Comparison of ENCODE assay signal across 7 mouse cellular contexts in the genomic region with DNA sequence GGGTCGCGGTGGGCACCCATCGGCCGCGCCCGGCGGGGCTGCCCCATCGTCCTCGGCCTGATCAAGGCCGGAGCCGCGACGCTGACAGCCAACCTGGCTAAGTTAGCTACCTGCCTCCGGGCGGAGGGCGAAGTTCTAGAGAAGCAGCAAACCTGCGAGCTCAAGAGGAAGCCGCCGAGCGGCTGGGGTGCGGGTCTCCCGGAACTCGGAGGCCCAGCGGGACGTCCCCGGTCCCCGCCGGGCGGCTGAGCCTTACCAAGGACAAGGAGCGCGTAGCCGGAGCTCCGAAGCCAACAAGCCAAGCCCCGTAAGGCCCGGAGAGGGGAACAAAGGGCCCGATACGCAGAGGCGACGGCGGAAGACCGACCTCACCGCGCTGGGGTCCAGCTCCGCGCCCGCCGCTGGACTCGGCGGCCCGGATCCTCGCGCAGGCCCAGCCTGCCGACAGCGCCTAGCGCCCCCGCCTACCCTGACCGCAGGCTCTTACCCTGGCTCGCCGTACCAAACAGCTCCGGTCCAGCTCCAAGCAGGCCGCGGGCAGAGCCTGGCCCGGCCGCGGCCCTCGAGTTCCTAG. TPM values are rescaled to one million over a fixed set of nuclear protein-coding genes. Genes with fewer than 3 reads are reported as not detected.
DNase-seq lines count a peak whose midpoint lies in the region; ATAC-seq lines count a peak whose summit lies in the region.

No protein-coding gene starts in this region.

- H3K4me2 ChIP-seq in limb, embryonic 13.5 days (replicated peaks): peak overlapping the region; percentile 66
- peak overlapping the region; percentile 66 for H3K4me2 ChIP-seq in midbrain, embryonic 14.5 days (ENCODE audit: low read length)

- H3K9ac ChIP-seq in limb, embryonic 13.5 days: peak overlapping the region; percentile 99
- H3K9ac ChIP-seq in midbrain, embryonic 14.5 days (replicated peaks; ENCODE audit: low read length): peak overlapping the region; percentile 98

- peaks cover 12% of the 10 kb centered on the region for H3K4me1 ChIP-seq in limb, embryonic 13.5 days
- peaks cover 20% of the 10 kb centered on the region for H3K4me1 ChIP-seq in midbrain, embryonic 14.5 days (ENCODE audit: control insufficient read depth, insufficient read depth, low read length)

- 0% methylated on average over 66 of the region's 66 CpGs for WGBS in limb, embryonic 13.5 days
- WGBS in midbrain, embryonic 14.5 days: under 1% methylated on average over 66 of the region's 66 CpGs

- H3K9me3 ChIP-seq in limb, embryonic 13.5 days: no peaks in the 10 kb centered on the region
- H3K9me3 ChIP-seq in midbrain, embryonic 14.5 days (ENCODE audit: control insufficient read depth, low read length): no peaks in the 10 kb centered on the region

- no peak; the same call in 1 of the 2 replicates for ATAC-seq in limb, embryonic 13.5 days (ENCODE audit: low FRiP score, low read depth)
- ATAC-seq in midbrain, embryonic 14.5 days (ENCODE audit: low FRiP score, low TSS enrichment): peak; percentile 1; the same call in 1 of the 2 replicates

- H3K4me3 ChIP-seq in limb, embryonic 13.5 days: peak overlapping the region; percentile 95
- peak overlapping the region; percentile 96 for H3K4me3 ChIP-seq in midbrain, embryonic 14.5 days (replicated peaks; ENCODE audit: low read depth, low read length)

- H3K36me3 ChIP-seq in limb, embryonic 13.5 days: peaks cover 18% of the 10 kb centered on the region
- H3K36me3 ChIP-seq in midbrain, embryonic 14.5 days (ENCODE audit: control insufficient read depth, insufficient read depth, low read length): peaks cover 10% of the 10 kb centered on the region; the same call in 1 of the 2 replicates

- H3K27me3 ChIP-seq in limb, embryonic 13.5 days: no peaks in the 10 kb centered on the region
- no peaks in the 10 kb centered on the region for H3K27me3 ChIP-seq in midbrain, embryonic 14.5 days (ENCODE audit: control insufficient read depth, insufficient read depth, low read length)

- DNase-seq in 3T3-L1 (ENCODE audit: low read depth, low spot score) (peak; percentile 66), A20 (ENCODE audit: low read depth, low spot score) (peak; percentile 81)
- DNase-seq in embryo, embryonic 10.5 days (ENCODE audit: low spot score): peak; percentile 63
- peak; percentile 62 for DNase-seq in heart, postnatal 4 days
- DNase-seq in midbrain, embryonic 14.5 days: peak; percentile 75
- DNase-seq in telencephalon, adult 2 months (ENCODE audit: low read depth, low spot score): peak; percentile 45

- peak overlapping the region; percentile 99 for H3K27ac ChIP-seq in limb, embryonic 13.5 days
- peak overlapping the region; percentile 98 for H3K27ac ChIP-seq in midbrain, embryonic 14.5 days (replicated peaks; ENCODE audit: low read depth, low read length)

RNA-seq across cellular contexts. Expression of a gene that starts 0.5 kb away (rescaled TPM):
- total RNA-seq in heart, postnatal 4 days (2021): 10 to 100 TPM; 96.8 to 99.6 TPM
- 44.2 and 45.4 TPM in 2 replicates for polyA plus RNA-seq in limb, embryonic 13.5 days (2015; fragmentation: Nextera tagmentation; extraction: Ambion mirVana)
- polyA plus RNA-seq in midbrain, embryonic 14.5 days (2014; fragmentation: Nextera tagmentation; extraction: Ambion mirVana): 41.9 and 47.5 TPM in 2 replicates
